Mouse (Mus musculus) stomach, postnatal 0 days (tissue): ENCODE measurements around the gene Wfdc10. TPM values are rescaled to one million over a fixed set of nuclear protein-coding genes. Genes with fewer than 3 reads are reported as not detected.
"Not testable (repeated sequence)": the region's sequence is repeated elsewhere in the genome, so short reads cannot be mapped to it uniquely, and the experiment has no call there.

Experiments
- ATAC-seq: fragments of 200-750 bp; cut with Nextera tagmentation; 2 replicates; pipeline ENCODE4 v1.8.0; 2017; ENCODE audit not compliant: low FRiP score, low TSS enrichment
- DNase-seq: peaks from one replicate; pipeline ENCODE4 v3.0.0-alpha.2; 2016; ENCODE audit warnings: low spot score
- H3K27ac ChIP-seq: fragments of 300-500 bp; sonication (generic); replicated peaks from 2 replicates; pipeline ENCODE4 v1.5.1; 2014; ENCODE audit warnings: mild to moderate bottlenecking, control low read depth
- H3K27me3 ChIP-seq: fragments of 300-500 bp; sonication (generic); 2 replicates; pipeline ENCODE4 v1.6.1; 2014; ENCODE audit warnings: low read length; ENCODE audit not compliant: control insufficient read depth, insufficient read depth
- H3K36me3 ChIP-seq: fragments of 300-500 bp; sonication (generic); 2 replicates; pipeline ENCODE4 v1.6.1; 2014; ENCODE audit warnings: low read length, mixed read lengths; ENCODE audit not compliant: control insufficient read depth, insufficient read depth
- H3K4me1 ChIP-seq: fragments of 300-500 bp; sonication (generic); replicated peaks from 2 replicates; pipeline ENCODE4 v1.6.1; 2014; ENCODE audit warnings: antibody characterized with exemption; ENCODE audit not compliant: control insufficient read depth, insufficient read depth
- H3K4me2 ChIP-seq: fragments of 300-500 bp; sonication (generic); replicated peaks from 2 replicates; pipeline ENCODE4 v1.6.1; 2014; ENCODE audit warnings: low read depth, mild to moderate bottlenecking, control low read depth, moderate library complexity
- H3K4me3 ChIP-seq: fragments of 300-500 bp; sonication (generic); 2 replicates; pipeline ENCODE4 v1.5.1; 2014; ENCODE audit warnings: low read depth, low read length, control low read depth
- H3K9ac ChIP-seq: fragments of 300-500 bp; sonication (generic); 2 replicates; pipeline ENCODE4 v1.6.1; 2014; ENCODE audit warnings: mild to moderate bottlenecking, low read length, control low read depth, mixed read lengths
- H3K9me3 ChIP-seq: fragments of 300-500 bp; sonication (generic); 2 replicates; pipeline ENCODE4 v1.6.1; 2016; ENCODE audit warnings: low read length; ENCODE audit not compliant: control insufficient read depth
- CTCF ChIP-seq: IDR thresholded peaks from 2 replicates; pipeline ENCODE4 v1.5.1; 2016; ENCODE audit warnings: antibody characterized with exemption, low read depth, mild to moderate bottlenecking, moderate library complexity
- EP300 ChIP-seq: optimal IDR thresholded peaks from 2 replicates; pipeline ENCODE3; 2016; ENCODE audit warnings: antibody characterized with exemption
- WGBS: fragments of 180-500 bp; shearing (Covaris S2); extraction: QIAGEN DNeasy Blood & Tissue Kit; methylation state at CpG from one replicate; pipeline ENCODE4 v1.1.7; 2014; 5-methylcytosine and 5-hydroxymethylcytosine counted together
- polyA plus RNA-seq: library from polyadenylated mRNA; unstranded; fragments of >200 nt; fragmentation: Nextera tagmentation; extraction: Ambion mirVana; gene quantifications from 2 replicates; pipeline ENCODE4 v1.2.1, GENCODE M21; 2015

The Wfdc10 gene
- 12.2 and 12.6 TPM in 2 replicates for polyA plus RNA-seq

DNA sequence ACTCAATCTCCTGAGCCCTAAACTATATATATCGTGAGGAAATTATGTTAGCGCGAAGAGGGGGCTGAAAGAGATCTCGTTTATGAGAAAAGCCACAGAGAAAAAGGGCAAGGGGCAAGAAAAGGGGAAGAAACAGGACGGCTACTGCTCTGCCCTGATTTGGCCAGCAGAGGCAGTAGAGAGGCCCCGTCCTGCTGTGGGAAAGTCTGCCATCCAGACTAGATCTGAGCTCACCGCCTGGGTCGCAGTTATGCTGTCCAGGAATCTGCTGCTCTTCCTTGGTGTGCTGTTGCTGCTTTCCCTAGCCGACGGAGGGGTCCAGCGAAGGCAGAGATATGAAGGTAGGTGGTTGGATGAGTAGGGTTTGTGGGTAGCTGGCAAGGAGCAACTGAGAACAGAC is at the start of gene Wfdc10:
Gene Wfdc10, plus strand, starts transcription at position 189 of the 400 bp plus-strand sequence.
- ATAC-seq (no peak), DNase-seq (peak; percentile 60)
- Histone ChIP-seq H3K36me3 (no peaks in the 10 kb centered on the region), H3K4me1 (no peaks in the 10 kb centered on the region), H3K27me3 (no peaks in the 10 kb centered on the region), H3K27ac (no peak within 1 kb of the TSS), H3K9me3 (no peaks in the 10 kb centered on the region), H3K4me2 (no peak within 1 kb of the TSS), H3K9ac (no peak within 1 kb of the TSS), H3K4me3 (no peak within 1 kb of the TSS)
- TF ChIP-seq EP300 (no peak), CTCF (peak; percentile 88)
- WGBS = 13% methylated on average over 11 of the region's 11 CpGs

DNA sequence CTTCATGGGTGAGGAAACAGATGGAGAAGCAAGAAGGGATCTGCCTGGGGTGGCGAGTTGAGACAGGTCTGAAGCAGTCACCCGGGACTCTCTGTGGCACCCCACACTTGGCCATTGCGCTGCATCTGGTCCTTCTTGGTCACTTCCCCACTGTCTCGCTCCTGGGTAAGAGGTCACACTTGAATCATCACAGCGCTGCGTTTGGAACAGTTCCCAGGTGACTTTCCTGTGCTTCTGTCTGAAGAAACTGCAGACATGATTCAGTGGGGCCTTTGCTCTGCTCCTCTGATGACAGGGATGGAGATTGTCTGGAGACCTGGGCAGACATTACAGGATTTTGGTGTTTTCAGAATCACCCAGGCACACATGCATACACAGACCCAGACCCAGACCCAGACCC is 47.1 kb upstream of the Wfdc10 start:
- ATAC-seq = no peak
- no peak overlapping the region for H3K4me2 ChIP-seq
- H3K4me3 ChIP-seq = no peak overlapping the region
- no peaks in the 10 kb centered on the region for H3K27me3 ChIP-seq
- H3K36me3 ChIP-seq = no peaks in the 10 kb centered on the region
- H3K4me1 ChIP-seq = no peaks in the 10 kb centered on the region
- TF ChIP-seq CTCF (no peak), EP300 (no peak)
- DNase-seq = no peak
- WGBS = 67% methylated on average over 6 of the region's 6 CpGs
- no peaks in the 10 kb centered on the region for H3K9me3 ChIP-seq
- no peak overlapping the region for H3K27ac ChIP-seq
- H3K9ac ChIP-seq = no peak overlapping the region

DNA sequence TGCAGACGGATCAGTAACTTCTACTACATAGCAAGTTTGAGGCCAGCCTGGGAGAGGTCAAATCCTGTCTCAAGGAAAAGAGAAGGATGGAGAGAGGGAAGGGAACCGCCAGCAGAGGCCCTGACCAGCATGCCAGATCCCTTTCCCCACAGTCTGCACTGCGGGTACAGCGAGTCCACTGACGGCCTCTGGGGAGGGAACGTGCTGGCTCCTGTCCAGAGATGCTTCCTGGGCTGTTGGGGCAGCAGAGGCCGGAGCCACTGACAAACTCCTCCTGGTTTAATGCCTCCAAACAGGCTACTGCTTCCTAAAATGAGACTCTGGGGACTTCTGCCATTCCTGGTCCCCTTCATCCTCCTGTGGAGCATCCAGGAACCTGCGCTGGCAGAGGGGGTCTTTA is 42.4 kb upstream of the Wfdc10 start, which contains the start of the genes Wfdc6b and Wfdc8:
Gene Wfdc6b, plus strand, starts transcription at position 52 of the 400 bp plus-strand sequence.
Gene Wfdc8, minus strand, starts transcription at position 156 of the 400 bp plus-strand sequence.
- not testable (repeated sequence) for H3K9me3 ChIP-seq, ATAC-seq, DNase-seq, H3K9ac ChIP-seq, H3K27me3 ChIP-seq, H3K36me3 ChIP-seq, H3K4me1 ChIP-seq, H3K4me2 ChIP-seq, H3K27ac ChIP-seq, H3K4me3 ChIP-seq
- 44% methylated on average over 8 of the region's 8 CpGs for WGBS

DNA sequence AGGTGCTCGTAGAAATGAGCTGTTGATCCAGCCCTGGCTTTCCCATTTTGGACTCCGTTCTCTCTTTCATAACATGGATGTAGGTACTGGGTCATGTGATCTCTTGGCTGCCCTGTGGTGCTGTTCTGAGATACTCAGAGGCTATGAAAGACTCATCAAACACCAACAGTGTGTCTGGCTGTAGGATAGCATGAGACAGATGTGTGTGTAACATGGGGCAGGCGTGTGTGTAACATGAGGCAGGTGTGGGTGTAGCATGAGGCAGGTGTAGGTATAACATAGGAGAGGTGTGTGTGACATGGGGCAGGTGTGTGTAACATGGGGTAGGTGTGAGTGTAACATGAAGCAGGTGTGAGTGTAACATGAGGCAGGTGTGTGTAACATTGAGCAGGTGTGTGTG is 40.5 kb upstream of the Wfdc10 start:
- Histone ChIP-seq H3K9me3 (no peaks in the 10 kb centered on the region), H3K36me3 (no peaks in the 10 kb centered on the region), H3K4me2 (no peak overlapping the region), H3K9ac (no peak overlapping the region), H3K27ac (no peak overlapping the region), H3K4me1 (no peaks in the 10 kb centered on the region), H3K27me3 (no peaks in the 10 kb centered on the region), H3K4me3 (no peak overlapping the region)
- TF ChIP-seq EP300 (no peak), CTCF (no peak)
- no peak for DNase-seq
- WGBS = 86% methylated on average over 3 of the region's 3 CpGs
- no peak for ATAC-seq

DNA sequence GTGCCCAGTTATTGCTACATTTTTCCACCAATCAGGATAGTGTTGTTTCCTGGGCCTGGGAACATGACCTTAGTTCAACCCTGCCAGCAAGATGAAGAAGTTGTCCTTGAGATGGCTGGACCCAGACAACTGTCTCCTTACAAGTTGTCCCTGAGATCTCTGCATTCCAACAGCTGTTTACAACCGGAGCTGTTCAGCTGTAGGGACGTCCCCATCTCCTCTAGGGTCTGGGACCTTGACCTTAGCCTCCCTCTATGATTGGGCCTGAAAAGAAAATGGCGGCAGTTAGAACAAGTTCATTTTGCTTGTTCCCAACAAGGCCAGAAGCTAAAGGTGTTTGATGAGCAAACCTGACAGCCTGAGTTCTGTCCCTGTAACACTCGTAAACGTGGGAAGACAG is 36.8 kb upstream of the Wfdc10 start:
- no peaks in the 10 kb centered on the region for H3K4me1 ChIP-seq
- no peak overlapping the region for H3K4me3 ChIP-seq
- TF ChIP-seq CTCF = no peak
- no peak for TF ChIP-seq EP300
- no peaks in the 10 kb centered on the region for H3K9me3 ChIP-seq
- no peaks in the 10 kb centered on the region for H3K36me3 ChIP-seq
- no peak overlapping the region for H3K9ac ChIP-seq
- WGBS = 71% methylated on average over 5 of the region's 5 CpGs
- no peak overlapping the region for H3K4me2 ChIP-seq
- H3K27ac ChIP-seq = no peak overlapping the region
- DNase-seq (no peak), ATAC-seq (no peak)
- H3K27me3 ChIP-seq = no peaks in the 10 kb centered on the region

DNA sequence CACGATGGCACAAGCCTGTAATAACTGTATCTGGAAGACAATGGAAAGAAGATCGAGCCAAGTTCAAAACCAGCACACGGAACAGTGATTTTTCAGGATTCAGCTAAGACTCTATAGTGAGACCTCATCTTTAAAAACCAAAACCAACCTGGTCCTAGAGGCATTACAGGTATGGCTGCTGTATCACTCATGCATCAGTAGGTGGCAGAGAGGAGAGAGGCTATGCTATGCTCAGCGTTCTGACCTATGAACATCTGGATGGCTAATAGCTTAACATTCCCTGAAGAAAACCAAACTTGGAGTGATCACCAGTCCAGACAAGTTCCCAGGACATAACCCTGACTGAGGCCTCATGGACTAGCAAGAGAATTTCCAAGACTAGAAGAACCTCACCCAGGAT is 34.1 kb upstream of the Wfdc10 start:
- no peaks in the 10 kb centered on the region for H3K27me3 ChIP-seq
- no peak overlapping the region for H3K27ac ChIP-seq
- H3K9me3 ChIP-seq = no peaks in the 10 kb centered on the region
- H3K4me2 ChIP-seq = no peak overlapping the region
- no peaks in the 10 kb centered on the region for H3K36me3 ChIP-seq
- DNase-seq (no peak), ATAC-seq (no peak)
- WGBS = 78% methylated on average over 4 of the region's 4 CpGs
- no peak overlapping the region for H3K9ac ChIP-seq
- TF ChIP-seq CTCF (peak; percentile 45), EP300 (no peak)
- H3K4me1 ChIP-seq = no peaks in the 10 kb centered on the region
- no peak overlapping the region for H3K4me3 ChIP-seq
